Mouse (Mus musculus) thymus, adult 2 months (tissue): Measurements from ENCODE around the gene 2010111I01Rik. TPM values are rescaled to one million over a fixed set of nuclear protein-coding genes. Genes with fewer than 3 reads are reported as not detected.

Experiments used
- DNase-seq: peaks from one replicate; pipeline ENCODE4 v3.0.0; 2021
- H3K27ac ChIP-seq: fragments of 200-500 bp; 2 replicates; pipeline ENCODE4 v1.5.1; 2012; ENCODE audit warnings: low read length, control low read depth; ENCODE audit not compliant: control insufficient read depth, insufficient read depth
- H3K27me3 ChIP-seq: fragments of 200-500 bp; 2 replicates; pipeline ENCODE4 v1.6.1; 2012; ENCODE audit warnings: mild to moderate bottlenecking, low read length, moderate library complexity, mixed read lengths; ENCODE audit not compliant: control insufficient read depth, insufficient read depth
- H3K36me3 ChIP-seq: fragments of 200-500 bp; 2 replicates; pipeline ENCODE4 v1.6.1; 2012; ENCODE audit warnings: mild to moderate bottlenecking, low read length, moderate library complexity; ENCODE audit not compliant: control insufficient read depth, insufficient read depth
- H3K4me1 ChIP-seq: fragments of 200-500 bp; replicated peaks from 2 replicates; pipeline ENCODE4 v1.6.1; 2012; ENCODE audit warnings: low read length; ENCODE audit not compliant: control insufficient read depth, insufficient read depth
- H3K4me3 ChIP-seq: fragments of 200-500 bp; 2 replicates; pipeline ENCODE4 v1.5.1; 2012; ENCODE audit warnings: mild to moderate bottlenecking, low read length, control low read depth, moderate library complexity; ENCODE audit not compliant: control insufficient read depth, insufficient read depth
- CTCF ChIP-seq: fragments of 200-500 bp; IDR thresholded peaks from 2 replicates; pipeline ENCODE4 v1.5.1; 2012; ENCODE audit warnings: mild to moderate bottlenecking, control low read depth, low read length, moderate library complexity, borderline replicate concordance; ENCODE audit not compliant: control insufficient read depth, poor library complexity, insufficient read depth; ENCODE audit errors: extremely low read depth
- POLR2A ChIP-seq: fragments of 200-500 bp; IDR thresholded peaks from 2 replicates; pipeline ENCODE4 v1.6.1; 2012; ENCODE audit warnings: mild to moderate bottlenecking, low read length, control low read depth, moderate library complexity; ENCODE audit not compliant: control insufficient read depth, poor library complexity, insufficient read depth; ENCODE audit errors: extremely low read depth
- WGBS: fragments of 180-500 bp; shearing (Covaris S2); methylation state at CpG from one replicate; pipeline ENCODE4 v1.1.7; 2018; 5-methylcytosine and 5-hydroxymethylcytosine counted together
- polyA plus RNA-seq: library from polyadenylated mRNA; depleted of rRNA; stranded (reverse); fragments of >200 nt; gene quantifications from 2 replicates; pipeline ENCODE4 v1.2.3, GENCODE M21; 2012

Gene 2010111I01Rik
- polyA plus RNA-seq, 1 experiment = 61.4 TPM

GRCm38 (mm10) chr13:63274488-63275166 is 309.9 kb downstream of the 2010111I01Rik start:
- H3K36me3 ChIP-seq = no peaks in the 10 kb centered on the region
- no peaks in the 10 kb centered on the region for H3K27me3 ChIP-seq
- no peak overlapping the region for H3K4me3 ChIP-seq
- TF ChIP-seq POLR2A (no peak), CTCF (no peak)
- no peak overlapping the region for H3K27ac ChIP-seq
- no peak for DNase-seq
- peaks cover 23% of the 10 kb centered on the region for H3K4me1 ChIP-seq
- WGBS = 93% methylated on average over 10 of the region's 10 CpGs

- Histone ChIP-seq H3K27ac (no peak overlapping the region), H3K27me3 (no peaks in the 10 kb centered on the region), H3K4me3 (no peak overlapping the region), H3K36me3 (no peaks in the 10 kb centered on the region), H3K4me1 (peaks cover 22% of the 10 kb centered on the region)
- TF ChIP-seq POLR2A = no peak
- no peak for TF ChIP-seq CTCF
- no peak for DNase-seq
- WGBS = 84% methylated on average over 4 of the region's 4 CpGs
Observed at GRCm38 (mm10) chr13:63276389-63276788, 311.7 kb downstream of the 2010111I01Rik start.

GRCm38 (mm10) chr13:63277316-63277715 is 312.6 kb downstream of the 2010111I01Rik start:
- no peaks in the 10 kb centered on the region for H3K27me3 ChIP-seq
- no peak overlapping the region for H3K4me3 ChIP-seq
- no peak overlapping the region for H3K27ac ChIP-seq
- DNase-seq = no peak
- peaks cover 22% of the 10 kb centered on the region for H3K4me1 ChIP-seq
- 21% methylated on average over 5 of the region's 5 CpGs for WGBS
- TF ChIP-seq CTCF = no peak
- TF ChIP-seq POLR2A = no peak
- peaks cover 4% of the 10 kb centered on the region; the same call in 1 of the 2 replicates for H3K36me3 ChIP-seq

- H3K4me1 ChIP-seq = peaks cover 23% of the 10 kb centered on the region
- peaks cover 8% of the 10 kb centered on the region; the same call in 1 of the 2 replicates for H3K36me3 ChIP-seq
- 87% methylated on average over 5 of the region's 5 CpGs for WGBS
- no peak for DNase-seq
- no peak overlapping the region for H3K4me3 ChIP-seq
- no peaks in the 10 kb centered on the region for H3K27me3 ChIP-seq
- TF ChIP-seq CTCF (no peak), POLR2A (no peak)
- H3K27ac ChIP-seq = 0 out of 2 replicates have a peak overlapping the region, but pooled peaks have one; percentile 11
Observed at GRCm38 (mm10) chr13:63278141-63278631, 313.5 kb downstream of the 2010111I01Rik start.

GRCm38 (mm10) chr13:63278796-63279475 is 314.2 kb downstream of the 2010111I01Rik start:
- Histone ChIP-seq H3K27me3 (no peaks in the 10 kb centered on the region), H3K27ac (no peak overlapping the region), H3K4me3 (no peak overlapping the region), H3K36me3 (peaks cover 8% of the 10 kb centered on the region; the same call in 1 of the 2 replicates), H3K4me1 (peaks cover 23% of the 10 kb centered on the region)
- TF ChIP-seq POLR2A (no peak), CTCF (no peak)
- DNase-seq = peak; percentile 35
- 34% methylated on average over 10 of the region's 10 CpGs for WGBS

- no peak for DNase-seq
- H3K27me3 ChIP-seq = no peaks in the 10 kb centered on the region
- H3K4me1 ChIP-seq = peaks cover 24% of the 10 kb centered on the region
- no peak overlapping the region for H3K27ac ChIP-seq
- H3K4me3 ChIP-seq = no peak overlapping the region
- TF ChIP-seq POLR2A (no peak), CTCF (no peak)
- 91% methylated on average over 8 of the region's 8 CpGs for WGBS
- peaks cover 8% of the 10 kb centered on the region; the same call in 1 of the 2 replicates for H3K36me3 ChIP-seq
Observed at GRCm38 (mm10) chr13:63279807-63280206, 315.1 kb downstream of the 2010111I01Rik start.
